Mouse (Mus musculus): ENCODE data around the gene Hdac8.

DNA sequence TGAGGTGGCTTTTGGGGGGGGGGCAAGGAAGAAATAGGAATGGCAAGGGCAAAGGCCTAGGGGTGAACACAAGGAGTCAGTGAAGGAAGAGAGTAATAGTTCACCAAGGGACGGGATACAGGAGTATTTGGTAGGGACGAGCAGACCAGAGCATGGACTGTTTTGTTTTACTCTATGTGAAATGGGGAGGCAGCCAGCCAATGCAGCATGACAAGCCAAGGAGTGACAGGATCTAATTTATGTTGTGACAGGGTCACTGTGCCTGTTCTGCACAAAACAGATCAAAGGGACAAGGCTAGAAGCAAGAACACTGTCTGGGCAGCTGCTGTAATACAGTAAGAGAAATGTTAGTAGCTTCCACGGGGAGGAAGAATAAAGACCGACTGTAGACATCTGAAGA lies 25.5 kb downstream of the Hdac8 start:
- TF ChIP-seq CTCF (IDR thresholded peaks at IDR 0.05; ENCODE audit: insufficient read depth, low read length) (no peak), POLR2A (IDR thresholded peaks at IDR 0.05; ENCODE audit: borderline replicate concordance, extremely low read depth, low read depth, low read length) (no peak)
